Mouse (Mus musculus) stomach, embryonic 15.5 days (tissue): ENCODE results near the gene Dnajb3. TPM values are rescaled to one million over a fixed set of nuclear protein-coding genes. Genes with fewer than 3 reads are reported as not detected.

ENCODE experiments used
- ATAC-seq: fragments of 200-750 bp; cut with Nextera tagmentation; 2 replicates; pipeline ENCODE4 v1.8.0; 2017; ENCODE audit warnings: low read depth, moderate number of reproducible peaks, moderate TSS enrichment; ENCODE audit not compliant: insufficient read depth, low FRiP score
- H3K27ac ChIP-seq: fragments of 300-500 bp; sonication (generic); 2 replicates; pipeline ENCODE4 v1.5.1; 2015; ENCODE audit warnings: mild to moderate bottlenecking, inconsistent platforms
- H3K27me3 ChIP-seq: fragments of 300-500 bp; sonication (generic); replicated peaks from 2 replicates; pipeline ENCODE4 v1.6.1; 2015; ENCODE audit warnings: inconsistent platforms
- H3K36me3 ChIP-seq: fragments of 300-500 bp; sonication (generic); 2 replicates; pipeline ENCODE4 v1.6.1; 2015; ENCODE audit warnings: inconsistent platforms
- H3K4me1 ChIP-seq: fragments of 300-500 bp; sonication (generic); 2 replicates; pipeline ENCODE4 v1.6.1; 2015; ENCODE audit warnings: inconsistent platforms
- H3K4me2 ChIP-seq: fragments of 300-500 bp; sonication (generic); 2 replicates; pipeline ENCODE4 v1.6.1; 2015; ENCODE audit warnings: mild to moderate bottlenecking, inconsistent platforms
- H3K4me3 ChIP-seq: fragments of 300-500 bp; sonication (generic); replicated peaks from 2 replicates; pipeline ENCODE4 v1.5.1; 2015; ENCODE audit warnings: inconsistent platforms
- H3K9ac ChIP-seq: fragments of 300-500 bp; sonication (generic); 2 replicates; pipeline ENCODE4 v1.6.1; 2015; ENCODE audit warnings: inconsistent platforms
- H3K9me3 ChIP-seq: fragments of 300-500 bp; sonication (generic); 2 replicates; pipeline ENCODE4 v1.6.1; 2016; ENCODE audit warnings: inconsistent platforms
- WGBS: fragments of 180-500 bp; shearing (Covaris S2); methylation state at CpG from one replicate; pipeline ENCODE4 v1.1.7; 2015; 5-methylcytosine and 5-hydroxymethylcytosine counted together
- polyA plus RNA-seq: library from polyadenylated mRNA; unstranded; fragments of >200 nt; fragmentation: Nextera tagmentation; extraction: Ambion mirVana; gene quantifications from 2 replicates; pipeline ENCODE4 v1.2.1, GENCODE M21; 2015

Gene Dnajb3
- 8.4 and 10.1 TPM in 2 replicates for polyA plus RNA-seq

- ATAC-seq: peak; percentile 93
- no peaks in the 10 kb centered on the region for H3K36me3 ChIP-seq
- peak within 1 kb of the TSS; percentile 26; the same call in 1 of the 2 replicates for H3K9ac ChIP-seq
- H3K4me1 ChIP-seq: peaks cover 5% of the 10 kb centered on the region; the same call in 1 of the 2 replicates
- peak within 1 kb of the TSS; percentile 86 for H3K4me2 ChIP-seq
- 7% methylated on average over 62 of the region's 62 CpGs for WGBS
- H3K27ac ChIP-seq: no peak within 1 kb of the TSS
- no peaks in the 10 kb centered on the region for H3K9me3 ChIP-seq
- no peaks in the 10 kb centered on the region for H3K27me3 ChIP-seq
- peak within 1 kb of the TSS; percentile 48 for H3K4me3 ChIP-seq
These were observed at the start of gene Dnajb3 for GRCm38 (mm10) chr1:88205294-88205922. Gene Dnajb3, minus strand, starts transcription at chr1:88205782.

- H3K36me3 ChIP-seq: no peaks in the 10 kb centered on the region
- 86% methylated on average over 12 of the region's 12 CpGs for WGBS
- ATAC-seq: no peak
These were observed 49.3 kb upstream of the Dnajb3 start for GRCm38 (mm10) chr1:88254793-88255465.

GRCm38 (mm10) chr1:88253540-88253939, 48.0 kb upstream of the Dnajb3 start:
- H3K27ac ChIP-seq: no peak overlapping the region
- no peak overlapping the region for H3K4me3 ChIP-seq
- H3K9me3 ChIP-seq: peaks cover 11% of the 10 kb centered on the region; the same call in 1 of the 2 replicates
- WGBS: 74% methylated on average over 6 of the region's 6 CpGs
- ATAC-seq: no peak
- H3K27me3 ChIP-seq: no peaks in the 10 kb centered on the region
- no peak overlapping the region for H3K4me2 ChIP-seq
- no peaks in the 10 kb centered on the region for H3K4me1 ChIP-seq
- no peak overlapping the region for H3K9ac ChIP-seq
- no peaks in the 10 kb centered on the region for H3K36me3 ChIP-seq

More at GRCm38 (mm10) chr1:88254793-88255465, 49.3 kb upstream of the Dnajb3 start:
- no peaks in the 10 kb centered on the region for H3K27me3 ChIP-seq
- no peak overlapping the region for H3K9ac ChIP-seq
- 0 out of 2 replicates have a peak, but pooled peaks cover 4% of the 10 kb centered on the region for H3K9me3 ChIP-seq
- H3K4me3 ChIP-seq: no peak overlapping the region
- no peak overlapping the region for H3K27ac ChIP-seq
- no peak overlapping the region for H3K4me2 ChIP-seq
- H3K4me1 ChIP-seq: no peaks in the 10 kb centered on the region

- H3K36me3 ChIP-seq: no peaks in the 10 kb centered on the region
- H3K4me1 ChIP-seq: no peaks in the 10 kb centered on the region
- H3K9ac ChIP-seq: no peak overlapping the region
- H3K9me3 ChIP-seq: peaks cover 11% of the 10 kb centered on the region; the same call in 1 of the 2 replicates
- H3K4me2 ChIP-seq: no peak overlapping the region
- no peak overlapping the region for H3K27ac ChIP-seq
- H3K4me3 ChIP-seq: no peak overlapping the region
- H3K27me3 ChIP-seq: no peaks in the 10 kb centered on the region
- 71% methylated on average over 8 of the region's 8 CpGs for WGBS
- ATAC-seq: no peak
These were observed 47.5 kb upstream of the Dnajb3 start for GRCm38 (mm10) chr1:88253106-88253505.

GRCm38 (mm10) chr1:88250023-88250422, 44.4 kb upstream of the Dnajb3 start:
- H3K9me3 ChIP-seq: peaks cover 15% of the 10 kb centered on the region; the same call in 1 of the 2 replicates
- WGBS: 79% methylated on average over 5 of the region's 5 CpGs
- no peak overlapping the region for H3K9ac ChIP-seq

GRCm38 (mm10) chr1:88249596-88249995, 44.0 kb upstream of the Dnajb3 start:
- Histone ChIP-seq H3K4me1 (no peaks in the 10 kb centered on the region), H3K27me3 (no peaks in the 10 kb centered on the region), H3K36me3 (no peaks in the 10 kb centered on the region), H3K4me2 (no peak overlapping the region), H3K9me3 (peaks cover 15% of the 10 kb centered on the region; the same call in 1 of the 2 replicates), H3K4me3 (no peak overlapping the region), H3K27ac (no peak overlapping the region), H3K9ac (no peak overlapping the region)
- ATAC-seq: peak; percentile 1; the same call in 1 of the 2 replicates
- 75% methylated on average over 7 of the region's 7 CpGs for WGBS

More at GRCm38 (mm10) chr1:88250023-88250422, 44.4 kb upstream of the Dnajb3 start:
- no peak overlapping the region for H3K4me3 ChIP-seq
- H3K4me1 ChIP-seq: no peaks in the 10 kb centered on the region
- H3K36me3 ChIP-seq: no peaks in the 10 kb centered on the region
- H3K4me2 ChIP-seq: no peak overlapping the region
- H3K27ac ChIP-seq: no peak overlapping the region
- ATAC-seq: no peak
- H3K27me3 ChIP-seq: no peaks in the 10 kb centered on the region

GRCm38 (mm10) chr1:88248658-88249057, 43.1 kb upstream of the Dnajb3 start:
- H3K27me3 ChIP-seq: no peaks in the 10 kb centered on the region
- H3K4me1 ChIP-seq: no peaks in the 10 kb centered on the region
- peaks cover 15% of the 10 kb centered on the region; the same call in 1 of the 2 replicates for H3K9me3 ChIP-seq
- H3K27ac ChIP-seq: no peak overlapping the region
- WGBS: 64% methylated on average over 4 of the region's 4 CpGs
- ATAC-seq: no peak
- no peak overlapping the region for H3K9ac ChIP-seq
- no peaks in the 10 kb centered on the region for H3K36me3 ChIP-seq
- no peak overlapping the region for H3K4me3 ChIP-seq
- no peak overlapping the region for H3K4me2 ChIP-seq

GRCm38 (mm10) chr1:88247660-88248059, 42.1 kb upstream of the Dnajb3 start:
- H3K4me2 ChIP-seq: no peak overlapping the region
- WGBS: 42% methylated on average over 2 of the region's 2 CpGs
- no peaks in the 10 kb centered on the region for H3K27me3 ChIP-seq
- no peak overlapping the region for H3K27ac ChIP-seq
- H3K9me3 ChIP-seq: peaks cover 15% of the 10 kb centered on the region; the same call in 1 of the 2 replicates
- H3K36me3 ChIP-seq: no peaks in the 10 kb centered on the region
- H3K9ac ChIP-seq: no peak overlapping the region
- no peak overlapping the region for H3K4me3 ChIP-seq
- no peak for ATAC-seq
- no peaks in the 10 kb centered on the region for H3K4me1 ChIP-seq

GRCm38 (mm10) chr1:88246386-88246785, 40.8 kb upstream of the Dnajb3 start:
- Histone ChIP-seq H3K27me3 (no peaks in the 10 kb centered on the region), H3K36me3 (no peaks in the 10 kb centered on the region), H3K4me3 (no peak overlapping the region), H3K4me1 (no peaks in the 10 kb centered on the region), H3K27ac (no peak overlapping the region), H3K9ac (no peak overlapping the region), H3K9me3 (peaks cover 15% of the 10 kb centered on the region; the same call in 1 of the 2 replicates), H3K4me2 (no peak overlapping the region)
- WGBS: 42% methylated on average over 6 of the region's 6 CpGs
- ATAC-seq: no peak

GRCm38 (mm10) chr1:88245881-88246280, 40.3 kb upstream of the Dnajb3 start:
- Histone ChIP-seq H3K27ac (no peak overlapping the region), H3K4me2 (no peak overlapping the region), H3K9me3 (peaks cover 15% of the 10 kb centered on the region; the same call in 1 of the 2 replicates), H3K4me3 (no peak overlapping the region), H3K27me3 (no peaks in the 10 kb centered on the region), H3K4me1 (no peaks in the 10 kb centered on the region), H3K36me3 (no peaks in the 10 kb centered on the region), H3K9ac (no peak overlapping the region)
- no peak for ATAC-seq
- 77% methylated on average over 6 of the region's 6 CpGs for WGBS

- ATAC-seq: no peak
- H3K4me2 ChIP-seq: no peak overlapping the region
- no peaks in the 10 kb centered on the region for H3K4me1 ChIP-seq
- WGBS: 61% methylated on average over 5 of the region's 5 CpGs
- no peak overlapping the region for H3K9ac ChIP-seq
- H3K36me3 ChIP-seq: no peaks in the 10 kb centered on the region
- H3K27ac ChIP-seq: no peak overlapping the region
- H3K4me3 ChIP-seq: no peak overlapping the region
- H3K27me3 ChIP-seq: no peaks in the 10 kb centered on the region
- H3K9me3 ChIP-seq: peaks cover 15% of the 10 kb centered on the region
These were observed 38.3 kb upstream of the Dnajb3 start for GRCm38 (mm10) chr1:88243861-88244260.

- Histone ChIP-seq H3K36me3 (no peaks in the 10 kb centered on the region), H3K27ac (no peak overlapping the region), H3K4me1 (no peaks in the 10 kb centered on the region), H3K9me3 (peaks cover 28% of the 10 kb centered on the region; the same call in 1 of the 2 replicates), H3K9ac (no peak overlapping the region), H3K27me3 (no peaks in the 10 kb centered on the region), H3K4me3 (no peak overlapping the region), H3K4me2 (no peak overlapping the region)
- ATAC-seq: no peak
- WGBS: 71% methylated on average over 4 of the region's 4 CpGs
These were observed 35.0 kb upstream of the Dnajb3 start for GRCm38 (mm10) chr1:88240579-88240978.
